Comparison of ENCODE assay signal across 8 mouse cellular contexts in genomic region chr14:21120473-21120872, GRCm38 (mm10).
DNase-seq lines count a peak whose midpoint lies in the region; ATAC-seq and TF ChIP-seq lines count a peak whose summit lies in the region.

No protein-coding gene starts in this region.

- no peak overlapping the region for H3K9ac ChIP-seq in limb, embryonic 11.5 days (ENCODE audit: low read length)
- H3K9ac ChIP-seq in lung, postnatal 0 days (replicated peaks; ENCODE audit: low read depth) = no peak overlapping the region

- TF ChIP-seq EP300 in lung, postnatal 0 days (IDR thresholded peaks at IDR 0.05) = no peak

- H3K4me3 ChIP-seq in limb, embryonic 11.5 days (ENCODE audit: low read depth, low read length) = no peak overlapping the region
- no peak overlapping the region for H3K4me3 ChIP-seq in limb, embryonic 10.5 days
- H3K4me3 ChIP-seq in lung, postnatal 0 days (ENCODE audit: low read depth, low read length) = no peak overlapping the region

- no peaks in the 10 kb centered on the region; the same call in 1 of the 2 replicates for H3K36me3 ChIP-seq in limb, embryonic 11.5 days (ENCODE audit: control insufficient read depth, insufficient read depth, low read length)
- peaks cover 7% of the 10 kb centered on the region for H3K36me3 ChIP-seq in limb, embryonic 10.5 days
- no peaks in the 10 kb centered on the region for H3K36me3 ChIP-seq in lung, postnatal 0 days (ENCODE audit: insufficient read depth, low read length)

- no peak overlapping the region for H3K4me2 ChIP-seq in limb, embryonic 11.5 days (ENCODE audit: low read depth, severe bottlenecking)
- H3K4me2 ChIP-seq in lung, postnatal 0 days (replicated peaks; ENCODE audit: low read depth, low read length) = no peak overlapping the region

- peak; percentile 57 to 71 for DNase-seq in cerebellum, adult 18-20 months
- DNase-seq in cerebellum, adult 9-11 months = no peak
- peak; percentile 60 for DNase-seq in limb, embryonic 11.5 days (ENCODE audit: low spot score)
- no peak for DNase-seq in limb, embryonic 10.5 days (ENCODE audit: low spot score)
- peak; percentile 67 for DNase-seq in MN1 (ENCODE audit: low spot score)
- peak; percentile 77 for DNase-seq in embryo, embryonic 10.5 days (ENCODE audit: low spot score)
- peak; percentile 75 for DNase-seq in lung, postnatal 0 days (ENCODE audit: low spot score)

- H3K27me3 ChIP-seq in limb, embryonic 11.5 days (ENCODE audit: control insufficient read depth, insufficient read depth, low read length) = no peaks in the 10 kb centered on the region
- H3K27me3 ChIP-seq in limb, embryonic 10.5 days (ENCODE audit: low read depth, poor library complexity, severe bottlenecking) = no peaks in the 10 kb centered on the region
- no peaks in the 10 kb centered on the region for H3K27me3 ChIP-seq in lung, postnatal 0 days (replicated peaks; ENCODE audit: insufficient read depth, low read length)

- H3K9me3 ChIP-seq in limb, embryonic 11.5 days (ENCODE audit: control insufficient read depth, low read length) = no peaks in the 10 kb centered on the region
- no peaks in the 10 kb centered on the region for H3K9me3 ChIP-seq in limb, embryonic 10.5 days (replicated peaks)
- no peaks in the 10 kb centered on the region for H3K9me3 ChIP-seq in lung, postnatal 0 days (ENCODE audit: low read length)

- peak; percentile 71 for TF ChIP-seq CTCF in lung, postnatal 0 days (IDR thresholded peaks at IDR 0.05)

- no peak for ATAC-seq in limb, embryonic 11.5 days (ENCODE audit: insufficient number of reproducible peaks, low FRiP score, low TSS enrichment, low read depth)
- no peak for ATAC-seq in lung, postnatal 0 days
- no peak for ATAC-seq in monocyte, adult 5-6 weeks (replicated peaks; ENCODE audit: insufficient number of reproducible peaks, low FRiP score, low TSS enrichment, poor library complexity, severe bottlenecking)

- WGBS in limb, embryonic 11.5 days = 54% methylated on average over 3 of the region's 3 CpGs
- 57% methylated on average over 3 of the region's 3 CpGs for WGBS in limb, embryonic 10.5 days
- WGBS in lung, postnatal 0 days = 27% methylated on average over 3 of the region's 3 CpGs

- no peaks in the 10 kb centered on the region for H3K4me1 ChIP-seq in limb, embryonic 11.5 days (ENCODE audit: control insufficient read depth, insufficient read depth, low read length)
- no peaks in the 10 kb centered on the region for H3K4me1 ChIP-seq in limb, embryonic 10.5 days
- H3K4me1 ChIP-seq in lung, postnatal 0 days (ENCODE audit: insufficient read depth, low read depth, low read length) = no peaks in the 10 kb centered on the region

- H3K27ac ChIP-seq in limb, embryonic 11.5 days (replicated peaks; ENCODE audit: low read depth, low read length) = no peak overlapping the region
- no peak overlapping the region for H3K27ac ChIP-seq in limb, embryonic 10.5 days
- H3K27ac ChIP-seq in lung, postnatal 0 days (ENCODE audit: low read length) = no peak overlapping the region

Comparison
In these comparisons a context has a peak if more than half of its experiments do, and no peak if none do; other contexts are left out.
1. DNase-seq: peak in cerebellum, adult 18-20 months (2 of 2), limb, embryonic 11.5 days (single experiment), MN1 (single experiment), embryo, embryonic 10.5 days (single experiment) and lung, postnatal 0 days (single experiment); none in cerebellum, adult 9-11 months (single experiment) and limb, embryonic 10.5 days (single experiment).